Mouse (Mus musculus) gastrocnemius, postnatal 36 days (tissue): ENCODE data around the gene Prl7a2. TPM values are rescaled to one million over a fixed set of nuclear protein-coding genes. Genes with fewer than 3 reads are reported as not detected.

Experiments used
- DNase-seq, 2 experiments: peaks; one replicate each; pipeline ENCODE4 v3.0.0; 2022
- intact Hi-C: fragments of 180-260 bp; cut with DNase I; formaldehyde crosslinking; loops from one replicate; pipeline ENCODE4 v1.15.1; 2025
- long read RNA-seq, 2 experiments: library from polyadenylated mRNA; stranded (forward); transcript quantifications; one replicate each; pipeline ENCODE4 v2.0.0; 2021
- total RNA-seq, 2 experiments: library from RNA; stranded (reverse); gene quantifications; 2 replicates each; pipeline ENCODE4 v1.2.3; 2021

Gene Prl7a2
- total RNA-seq = not detected
- long read RNA-seq, experiment 1 = 0 reads
- long read RNA-seq, experiment 2 = 0 reads

DNA sequence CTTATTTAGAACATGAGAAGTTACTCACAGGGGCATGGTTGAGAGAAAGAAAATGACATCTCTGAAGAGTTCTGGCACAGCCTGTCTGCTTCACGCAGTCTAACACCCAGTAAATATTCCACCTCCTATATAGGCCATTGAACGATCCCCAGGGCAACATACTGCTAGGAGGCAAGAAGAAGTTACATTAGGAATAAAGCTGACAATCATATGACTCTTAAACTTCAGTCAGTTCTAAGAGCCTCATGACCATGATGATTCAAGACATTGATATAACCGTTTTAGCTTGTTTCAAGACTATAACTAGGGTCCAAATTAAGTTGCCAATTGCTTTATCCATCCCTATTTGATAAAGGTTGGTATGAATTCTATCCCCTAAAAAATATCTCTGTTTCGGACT, at the start of gene Prl7a2:
TSS of gene Prl7a2 (minus strand) at position 101 of the 400 bp plus-strand sequence.
- no peak for DNase-seq
- intact Hi-C loops = no loop called here

DNA sequence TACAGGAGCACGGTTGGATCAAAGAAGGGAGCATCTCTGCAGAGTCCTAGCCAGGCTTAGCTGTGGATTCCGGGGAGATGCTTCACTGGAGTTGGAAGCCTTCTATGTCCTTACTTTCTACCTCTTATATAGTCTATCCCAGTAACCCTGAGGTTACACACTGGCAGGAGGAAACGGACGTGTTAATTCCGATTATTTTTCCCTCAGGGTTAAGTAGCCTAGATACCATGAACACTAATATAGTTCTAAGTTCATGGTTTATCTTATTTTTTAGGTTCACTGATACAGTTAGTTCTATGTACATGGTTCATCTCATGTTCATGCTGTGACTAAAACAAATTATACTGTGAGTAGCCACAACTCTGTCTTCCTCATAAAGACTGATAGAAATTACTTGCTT, 48.8 kb upstream of the Prl7a2 start, which contains the start of gene Prl7d1:
TSS of gene Prl7d1 (minus strand) at position 101 of the 400 bp plus-strand sequence.
- intact Hi-C loops = no loop called here
- no peak for DNase-seq

DNA sequence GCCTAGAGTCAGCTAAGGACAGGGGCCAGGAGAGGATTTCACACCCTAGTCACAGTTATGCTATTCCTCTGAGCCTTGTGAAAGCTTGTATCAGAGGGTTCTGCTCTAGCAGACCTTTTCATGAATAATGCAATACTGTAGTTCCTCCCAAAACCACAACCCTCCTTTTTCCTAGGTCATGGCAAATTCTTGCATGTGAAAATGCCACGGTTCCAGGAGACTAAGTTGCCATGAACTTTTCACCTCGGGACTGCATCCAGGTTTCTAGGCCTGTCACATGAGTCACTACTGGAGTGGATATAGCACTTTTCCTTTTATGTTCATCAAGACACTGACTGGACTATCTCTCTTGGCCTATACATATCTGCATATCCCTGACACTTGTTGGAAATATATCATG, 38.7 kb upstream of the Prl7a2 start:
- no peak for DNase-seq
- intact Hi-C loops = no loop called here

DNA sequence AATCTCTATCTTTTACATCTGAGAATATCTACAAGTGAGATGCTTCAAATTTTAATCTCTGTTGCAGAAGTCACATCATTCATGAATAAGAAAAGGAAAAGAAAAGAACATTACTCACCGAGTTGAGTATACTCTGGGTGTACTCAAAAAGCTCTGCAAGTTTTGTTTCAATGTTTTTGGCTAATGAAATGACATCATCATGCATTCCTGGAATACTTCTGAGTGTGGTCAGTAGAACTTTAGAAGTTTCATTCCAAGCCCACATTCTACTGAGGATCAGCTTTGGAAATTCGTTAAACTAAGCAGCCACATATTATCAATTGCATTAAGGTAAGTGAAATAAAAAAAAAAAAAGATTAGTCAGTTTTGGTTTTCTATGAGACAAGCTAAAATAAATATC, 7.1 kb downstream of the Prl7a2 start:
- DNase-seq = no peak
- intact Hi-C loops = no loop called here

DNA sequence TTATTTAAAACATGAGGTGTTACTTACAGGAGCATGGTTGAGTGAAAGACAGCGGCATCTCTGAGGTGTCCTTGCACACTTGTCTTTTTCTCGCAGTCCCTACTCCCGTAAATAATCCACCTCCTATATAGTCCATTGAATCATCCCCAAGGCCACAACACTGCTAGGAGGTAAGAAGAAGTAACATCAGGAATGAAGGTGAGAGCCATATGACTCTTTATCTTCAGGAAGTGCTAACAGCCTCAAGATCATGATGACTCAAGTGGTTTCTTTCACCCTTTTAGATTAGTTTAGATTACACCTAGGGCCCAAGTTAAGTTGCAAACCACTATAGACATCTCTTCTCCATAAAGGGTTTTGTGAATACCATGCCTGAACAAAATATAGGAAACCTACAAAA, 25.4 kb downstream of the Prl7a2 start, which contains the start of gene Prl7a1:
TSS of gene Prl7a1 (minus strand) at position 101 of the 400 bp plus-strand sequence.
- no peak for DNase-seq
- intact Hi-C loops = no loop called here

DNA sequence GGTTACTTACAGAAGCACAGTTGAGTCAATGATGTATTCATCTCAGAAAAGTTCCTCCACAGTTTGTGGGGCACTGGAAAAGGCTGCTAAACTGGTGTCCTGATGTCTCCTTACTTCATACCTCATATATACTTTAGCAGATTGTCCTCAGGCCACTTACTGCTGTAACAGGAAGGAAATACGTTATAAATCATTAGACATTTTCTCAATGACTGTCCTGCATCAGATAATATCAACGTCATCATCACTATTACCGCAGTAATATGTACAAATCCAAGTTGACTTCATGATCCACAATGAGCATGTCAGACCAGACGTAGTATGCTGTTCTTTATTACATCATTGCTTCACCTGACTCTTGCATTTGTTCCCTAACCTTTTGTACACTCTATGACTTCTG, 57.4 kb downstream of the Prl7a2 start, which contains the start of gene Prl7b1:
TSS of gene Prl7b1 (minus strand) at position 101 of the 400 bp plus-strand sequence.
- intact Hi-C loops = no loop called here
- DNase-seq = no peak

Other genes starting within 250 kb of the Prl7a2 start
- not detected for gene Prl8a6, start 229.3 kb downstream of the Prl7a2 start, total RNA-seq
- gene Prl8a8, start 154.8 kb downstream of the Prl7a2 start, total RNA-seq = not detected
- gene Prl8a9, start 103.4 kb downstream of the Prl7a2 start, total RNA-seq = not detected
- gene Prl8a1, start 85.9 kb downstream of the Prl7a2 start, total RNA-seq = not detected
- gene Prl7b1, start 57.5 kb downstream of the Prl7a2 start, total RNA-seq = not detected
- not detected for gene Prl7a1, start 25.5 kb downstream of the Prl7a2 start, total RNA-seq
- not detected for gene Prl7d1, start 48.7 kb upstream of the Prl7a2 start, total RNA-seq
- not detected for gene Prl7c1, start 112.8 kb upstream of the Prl7a2 start, total RNA-seq
- gene Prl2a1, start 133.6 kb upstream of the Prl7a2 start, total RNA-seq = not detected
- not detected for gene Prl2c1, start 181.3 kb upstream of the Prl7a2 start, total RNA-seq